Mouse (Mus musculus) olfactory bulb, adult 2 months (tissue): ENCODE results near the gene Rufy3. TPM values are rescaled to one million over a fixed set of nuclear protein-coding genes. Genes with fewer than 3 reads are reported as not detected.

Experiments
- H3K27ac ChIP-seq: fragments of 200-500 bp; 2 replicates; pipeline ENCODE4 v1.5.1; 2012; ENCODE audit warnings: low read depth, low read length; ENCODE audit not compliant: insufficient read depth
- H3K4me1 ChIP-seq: fragments of 200-500 bp; 2 replicates; pipeline ENCODE4 v1.6.1; 2012; ENCODE audit warnings: low read length; ENCODE audit not compliant: control insufficient read depth, insufficient read depth
- H3K4me3 ChIP-seq: fragments of 200-500 bp; 2 replicates; pipeline ENCODE4 v1.5.1; 2012; ENCODE audit warnings: mild to moderate bottlenecking, low read depth, low read length, moderate library complexity; ENCODE audit not compliant: insufficient read depth
- CTCF ChIP-seq: fragments of 200-500 bp; IDR thresholded peaks from 2 replicates; pipeline ENCODE4 v1.5.1; 2012; ENCODE audit warnings: low read depth, mild to moderate bottlenecking, low read length, moderate library complexity; ENCODE audit not compliant: insufficient read depth
- POLR2A ChIP-seq: fragments of 200-500 bp; IDR thresholded peaks from 2 replicates; pipeline ENCODE4 v1.6.1; 2012; ENCODE audit warnings: mild to moderate bottlenecking, low read depth, low read length, moderate library complexity; ENCODE audit not compliant: insufficient read depth
- WGBS: fragments of 180-500 bp; shearing (Covaris S2); methylation state at CpG from one replicate; pipeline ENCODE4 v1.1.7; 2018; 5-methylcytosine and 5-hydroxymethylcytosine counted together
- polyA plus RNA-seq: library from polyadenylated mRNA; stranded (reverse); fragments of >200 nt; gene quantifications from 2 replicates; pipeline ENCODE4 v1.2.4, GENCODE M21; 2012; ENCODE audit warnings: low replicate concordance; ENCODE audit not compliant: missing spikeins, insufficient read depth, insufficient read length

The Rufy3 gene
- polyA plus RNA-seq, 1 experiment, result 110 TPM

GRCm38 (mm10) chr5:88604641-88605358 lies 40.0 kb downstream of the Rufy3 start:
- WGBS, result 98% methylated on average over 7 of the region's 7 CpGs
- no peak for TF ChIP-seq CTCF
- no peak for TF ChIP-seq POLR2A
- H3K4me1 ChIP-seq, result peaks cover 3% of the 10 kb centered on the region

GRCm38 (mm10) chr5:88614129-88614528 lies 49.3 kb downstream of the Rufy3 start:
- TF ChIP-seq CTCF (no peak), POLR2A (no peak)
- 82% methylated on average over 1 of the region's 1 CpGs for WGBS
- Histone ChIP-seq H3K4me1 (no peaks in the 10 kb centered on the region), H3K4me3 (no peak overlapping the region), H3K27ac (no peak overlapping the region)

More at GRCm38 (mm10) chr5:88604641-88605358, 40.0 kb downstream of the Rufy3 start:
- Histone ChIP-seq H3K4me3 (no peak overlapping the region), H3K27ac (no peak overlapping the region)

- 81% methylated on average over 4 of the region's 4 CpGs for WGBS
- H3K27ac ChIP-seq, result no peak overlapping the region
- no peak overlapping the region for H3K4me3 ChIP-seq
- TF ChIP-seq CTCF, result no peak
- TF ChIP-seq POLR2A, result no peak
- no peaks in the 10 kb centered on the region for H3K4me1 ChIP-seq
Observed at GRCm38 (mm10) chr5:88616988-88617387, 52.1 kb downstream of the Rufy3 start.

GRCm38 (mm10) chr5:88627545-88627944 lies 62.7 kb downstream of the Rufy3 start:
- Histone ChIP-seq H3K27ac (no peak overlapping the region), H3K4me3 (no peak overlapping the region), H3K4me1 (no peaks in the 10 kb centered on the region)
- TF ChIP-seq CTCF, result no peak
- no peak for TF ChIP-seq POLR2A
- WGBS, result 92% methylated on average over 4 of the region's 4 CpGs

- no peak overlapping the region for H3K4me3 ChIP-seq
- H3K4me1 ChIP-seq, result no peaks in the 10 kb centered on the region
- H3K27ac ChIP-seq, result no peak overlapping the region
- 92% methylated on average over 11 of the region's 11 CpGs for WGBS
- TF ChIP-seq POLR2A (no peak), CTCF (no peak)
Observed at GRCm38 (mm10) chr5:88629125-88629524, 64.3 kb downstream of the Rufy3 start.

GRCm38 (mm10) chr5:88629987-88630386 lies 65.1 kb downstream of the Rufy3 start:
- Histone ChIP-seq H3K4me1 (no peaks in the 10 kb centered on the region), H3K4me3 (no peak overlapping the region), H3K27ac (no peak overlapping the region)
- 89% methylated on average over 8 of the region's 8 CpGs for WGBS
- TF ChIP-seq POLR2A (no peak), CTCF (no peak)

- TF ChIP-seq POLR2A (no peak), CTCF (no peak)
- H3K4me1 ChIP-seq, result no peaks in the 10 kb centered on the region
- H3K4me3 ChIP-seq, result no peak overlapping the region
- no peak overlapping the region for H3K27ac ChIP-seq
- WGBS, result 43% methylated on average over 3 of the region's 3 CpGs
Observed at GRCm38 (mm10) chr5:88630883-88631282, 66.0 kb downstream of the Rufy3 start.

- WGBS, result 86% methylated on average over 5 of the region's 5 CpGs
- TF ChIP-seq CTCF (no peak), POLR2A (no peak)
- Histone ChIP-seq H3K27ac (no peak overlapping the region), H3K4me3 (no peak overlapping the region), H3K4me1 (no peaks in the 10 kb centered on the region)
Observed at GRCm38 (mm10) chr5:88631545-88631944, 66.7 kb downstream of the Rufy3 start.

GRCm38 (mm10) chr5:88632463-88632862 lies 67.6 kb downstream of the Rufy3 start:
- no peak for TF ChIP-seq POLR2A
- no peak for TF ChIP-seq CTCF
- 86% methylated on average over 9 of the region's 9 CpGs for WGBS
- no peaks in the 10 kb centered on the region for H3K4me1 ChIP-seq
- no peak overlapping the region for H3K4me3 ChIP-seq
- no peak overlapping the region for H3K27ac ChIP-seq

- Histone ChIP-seq H3K4me3 (no peak overlapping the region), H3K4me1 (no peaks in the 10 kb centered on the region), H3K27ac (no peak overlapping the region)
- TF ChIP-seq POLR2A (no peak), CTCF (no peak)
- WGBS, result 79% methylated on average over 5 of the region's 5 CpGs
Observed at GRCm38 (mm10) chr5:88634076-88634475, 69.2 kb downstream of the Rufy3 start.
